Mouse (Mus musculus): ENCODE results near the gene Fam124a.

- TF ChIP-seq POLR2A (IDR thresholded peaks at IDR 0.05; ENCODE audit: insufficient read length, low read depth) (no peak), CEBPB (IDR thresholded peaks at IDR 0.05; ENCODE audit: insufficient read depth, poor library complexity, severe bottlenecking) (no peak), MAX (IDR thresholded peaks at IDR 0.05; ENCODE audit: low read depth) (no peak), MYOG (IDR thresholded peaks at IDR 0.05; ENCODE audit: control insufficient read depth in 1 of 3, insufficient read depth in 1 of 3, insufficient read length in 2 of 3, low read depth in 2 of 3) (no peak)
Observed at GRCm38 (mm10) chr14:62650376-62650775, 94.8 kb downstream of the Fam124a start.
